Mouse (Mus musculus) stomach, postnatal 0 days (tissue): ENCODE results near the gene Snrpc. TPM values are rescaled to one million over a fixed set of nuclear protein-coding genes. Genes with fewer than 3 reads are reported as not detected.
A peak's percentile ranks its signal among the peaks of the same experiment; 100 is the strongest.

Experiments
- ATAC-seq: fragments of 200-750 bp; cut with Nextera tagmentation; 2 replicates; pipeline ENCODE4 v1.8.0; 2017; ENCODE audit not compliant: low FRiP score, low TSS enrichment
- DNase-seq: peaks from one replicate; pipeline ENCODE4 v3.0.0-alpha.2; 2016; ENCODE audit warnings: low spot score
- H3K27ac ChIP-seq: fragments of 300-500 bp; sonication (generic); replicated peaks from 2 replicates; pipeline ENCODE4 v1.5.1; 2014; ENCODE audit warnings: mild to moderate bottlenecking, control low read depth
- H3K27me3 ChIP-seq: fragments of 300-500 bp; sonication (generic); 2 replicates; pipeline ENCODE4 v1.6.1; 2014; ENCODE audit warnings: low read length; ENCODE audit not compliant: control insufficient read depth, insufficient read depth
- H3K36me3 ChIP-seq: fragments of 300-500 bp; sonication (generic); 2 replicates; pipeline ENCODE4 v1.6.1; 2014; ENCODE audit warnings: low read length, mixed read lengths; ENCODE audit not compliant: control insufficient read depth, insufficient read depth
- H3K4me1 ChIP-seq: fragments of 300-500 bp; sonication (generic); replicated peaks from 2 replicates; pipeline ENCODE4 v1.6.1; 2014; ENCODE audit warnings: antibody characterized with exemption; ENCODE audit not compliant: control insufficient read depth, insufficient read depth
- H3K4me2 ChIP-seq: fragments of 300-500 bp; sonication (generic); replicated peaks from 2 replicates; pipeline ENCODE4 v1.6.1; 2014; ENCODE audit warnings: low read depth, mild to moderate bottlenecking, control low read depth, moderate library complexity
- H3K4me3 ChIP-seq: fragments of 300-500 bp; sonication (generic); 2 replicates; pipeline ENCODE4 v1.5.1; 2014; ENCODE audit warnings: low read depth, low read length, control low read depth
- H3K9ac ChIP-seq: fragments of 300-500 bp; sonication (generic); 2 replicates; pipeline ENCODE4 v1.6.1; 2014; ENCODE audit warnings: mild to moderate bottlenecking, low read length, control low read depth, mixed read lengths
- H3K9me3 ChIP-seq: fragments of 300-500 bp; sonication (generic); 2 replicates; pipeline ENCODE4 v1.6.1; 2016; ENCODE audit warnings: low read length; ENCODE audit not compliant: control insufficient read depth
- CTCF ChIP-seq: IDR thresholded peaks from 2 replicates; pipeline ENCODE4 v1.5.1; 2016; ENCODE audit warnings: antibody characterized with exemption, low read depth, mild to moderate bottlenecking, moderate library complexity
- EP300 ChIP-seq: optimal IDR thresholded peaks from 2 replicates; pipeline ENCODE3; 2016; ENCODE audit warnings: antibody characterized with exemption
- WGBS: fragments of 180-500 bp; shearing (Covaris S2); extraction: QIAGEN DNeasy Blood & Tissue Kit; methylation state at CpG from one replicate; pipeline ENCODE4 v1.1.7; 2014; 5-methylcytosine and 5-hydroxymethylcytosine counted together
- polyA plus RNA-seq: library from polyadenylated mRNA; unstranded; fragments of >200 nt; fragmentation: Nextera tagmentation; extraction: Ambion mirVana; gene quantifications from 2 replicates; pipeline ENCODE4 v1.2.1, GENCODE M21; 2015

Gene Snrpc
- polyA plus RNA-seq, 1 experiment from 2014 or later: 179 TPM

DNA sequence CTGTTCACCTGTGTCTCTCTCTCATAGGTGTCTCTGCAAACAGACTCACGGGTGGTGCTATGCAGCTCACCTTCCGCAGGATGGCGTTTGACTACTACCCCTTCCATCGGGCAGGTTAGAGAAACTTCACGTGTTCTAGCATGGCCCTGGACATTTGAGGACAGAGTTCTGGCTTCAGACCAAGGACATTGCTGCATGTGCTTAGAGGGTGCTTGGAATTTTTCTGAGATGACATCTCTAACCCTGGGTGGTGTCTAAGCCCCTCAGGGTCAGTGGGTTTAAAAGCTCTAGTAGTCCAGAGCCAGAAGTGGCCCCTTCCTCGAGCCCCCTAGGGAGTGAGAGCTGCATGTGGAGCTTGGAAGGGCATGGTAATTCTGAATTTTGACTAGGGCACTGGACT, 46.0 kb downstream of the Snrpc start:
- TF ChIP-seq EP300: no peak
- no peak for TF ChIP-seq CTCF
- Histone ChIP-seq H3K27ac (no peak overlapping the region), H3K4me3 (no peak overlapping the region), H3K4me1 (no peaks in the 10 kb centered on the region), H3K36me3 (peaks cover 23% of the 10 kb centered on the region), H3K27me3 (no peaks in the 10 kb centered on the region), H3K9me3 (no peaks in the 10 kb centered on the region), H3K9ac (no peak overlapping the region), H3K4me2 (no peak overlapping the region)
- ATAC-seq: no peak
- WGBS: 89% methylated on average over 6 of the region's 6 CpGs
- no peak for DNase-seq

DNA sequence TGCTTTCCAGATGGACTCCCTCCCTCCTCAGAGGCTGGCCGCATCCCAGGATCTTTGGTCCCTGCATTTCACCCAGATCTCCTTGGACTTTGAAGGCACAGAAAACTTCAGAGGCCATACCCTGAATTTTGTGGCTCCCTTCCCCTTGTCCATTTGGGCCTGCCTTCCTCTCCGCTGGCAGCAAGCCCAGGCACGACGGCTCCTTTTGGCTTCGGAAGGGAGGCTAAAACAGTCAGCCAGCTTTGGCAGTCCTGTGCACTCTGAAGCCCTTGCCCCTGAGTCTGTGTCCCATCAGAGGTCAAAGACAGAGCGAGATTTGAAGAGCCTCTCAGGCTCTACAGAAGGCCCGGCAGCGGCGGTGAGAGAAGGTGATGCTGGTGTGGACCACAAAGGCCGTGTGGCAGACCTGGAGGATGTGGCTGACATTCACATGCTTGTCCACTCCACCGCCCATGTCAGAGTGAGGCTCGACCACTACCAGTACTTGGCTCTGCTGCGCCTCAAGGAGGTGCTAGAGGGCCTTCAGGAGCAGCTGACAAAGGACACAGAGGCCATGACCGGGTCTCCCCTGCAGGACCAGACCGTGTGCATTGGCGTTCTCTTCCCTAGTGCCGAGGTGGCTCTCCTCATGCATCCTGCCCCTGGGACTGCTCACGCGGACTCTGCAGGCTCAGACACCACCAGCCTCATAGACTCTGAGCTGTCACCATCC, 48.7 kb downstream of the Snrpc start:
- Histone ChIP-seq H3K27me3 (no peaks in the 10 kb centered on the region), H3K4me3 (no peak overlapping the region), H3K9me3 (no peaks in the 10 kb centered on the region), H3K4me2 (no peak overlapping the region), H3K27ac (no peak overlapping the region), H3K4me1 (no peaks in the 10 kb centered on the region), H3K9ac (no peak overlapping the region), H3K36me3 (peaks cover 16% of the 10 kb centered on the region)
- 71% methylated on average over 19 of the region's 19 CpGs for WGBS
- TF ChIP-seq CTCF (peak; percentile 50), EP300 (no peak)
- DNase-seq: no peak
- no peak for ATAC-seq

Other genes with a start within 250 kb of the Snrpc start
- 40.6 and 43.9 TPM in 2 replicates for gene Nudt3, start 214.7 kb upstream of the Snrpc start, polyA plus RNA-seq
- gene RPS10-NUDT3, start 202.9 kb upstream of the Snrpc start, polyA plus RNA-seq: not detected in 2 replicates
- 828 and 879 TPM in 2 replicates for gene Rps10, start 201.5 kb upstream of the Snrpc start, polyA plus RNA-seq
- gene Pacsin1, start 182.6 kb upstream of the Snrpc start, polyA plus RNA-seq: 1.2 and 1.4 TPM in 2 replicates
- gene Spdef, start 109.2 kb upstream of the Snrpc start, polyA plus RNA-seq: 28.0 and 29.7 TPM in 2 replicates
- 23.3 and 25.4 TPM in 2 replicates for gene D17Wsu92e, start 17.5 kb upstream of the Snrpc start, polyA plus RNA-seq
- gene Uhrf1bp1, start 18.3 kb downstream of the Snrpc start, polyA plus RNA-seq: 1.3 and 1.4 TPM in 2 replicates
- 7.8 and 8.3 TPM in 2 replicates for gene Anks1, start 71.2 kb downstream of the Snrpc start, polyA plus RNA-seq
- 33.4 and 34.0 TPM in 2 replicates for gene Taf11, start 71.7 kb downstream of the Snrpc start, polyA plus RNA-seq
- gene Tcp11, start 242.5 kb downstream of the Snrpc start, polyA plus RNA-seq: 1.1 and 1.7 TPM in 2 replicates